Mouse (Mus musculus): ENCODE data around the gene Cd93.
A peak's percentile ranks its signal among the peaks of the same experiment; 100 is the strongest.

Cd93 gene

GRCm38 (mm10) chr2:148443249-148443958 is at the start of gene Cd93:
TSS of gene Cd93 (minus strand) at chr2:148443563.
- no peak for DNase-seq (ENCODE audit: low spot score in 2 of 2)

- no peak for DNase-seq (ENCODE audit: low spot score in 2 of 2)
These were observed 48.7 kb upstream of the Cd93 start for GRCm38 (mm10) chr2:148492108-148492507.

- no peak for DNase-seq (ENCODE audit: low spot score in 2 of 2)
These were observed 46.8 kb upstream of the Cd93 start for GRCm38 (mm10) chr2:148490150-148490549.

DNA sequence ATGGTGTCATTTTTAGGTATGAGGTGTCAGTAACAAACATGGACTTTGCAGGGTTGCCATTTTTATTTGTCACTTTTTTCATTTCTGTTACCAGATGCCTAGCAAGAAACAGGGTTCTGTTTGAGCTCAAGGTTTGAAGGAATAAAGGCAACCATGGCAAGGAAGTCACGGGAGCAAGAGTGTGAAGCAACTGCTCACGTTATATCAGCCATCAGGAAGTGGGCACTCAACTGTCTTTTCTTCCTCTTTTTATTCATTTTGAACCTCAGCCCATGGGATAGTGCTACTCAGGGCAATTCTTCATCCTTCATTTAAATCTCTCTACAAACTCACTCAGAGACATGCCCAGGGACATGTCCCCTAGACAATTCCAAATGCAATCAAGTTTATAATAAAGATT is 45.5 kb upstream of the Cd93 start:
- no peak for DNase-seq (ENCODE audit: low spot score in 2 of 2)

- DNase-seq (ENCODE audit: low spot score in 2 of 2) = no peak
These were observed 42.2 kb upstream of the Cd93 start for GRCm38 (mm10) chr2:148485576-148485975.

DNA sequence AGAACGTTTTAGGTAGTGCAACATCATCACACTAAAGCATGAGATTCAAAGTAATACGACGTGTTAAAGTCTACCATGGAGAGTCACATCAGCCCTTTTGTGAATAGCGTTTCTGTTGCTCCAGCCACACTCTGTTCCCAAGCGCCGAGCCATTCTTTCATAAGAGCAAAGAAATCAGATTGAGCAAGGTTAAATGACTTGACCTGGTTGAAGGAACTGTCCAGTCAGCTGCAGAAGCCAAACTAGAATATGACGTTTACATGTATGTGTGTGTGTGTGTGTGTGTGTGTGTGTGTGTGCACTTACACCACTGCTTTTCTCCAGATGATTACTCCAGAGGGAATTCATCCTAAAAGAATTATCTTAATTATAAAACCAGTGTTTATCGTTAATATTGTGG is 37.0 kb upstream of the Cd93 start:
- no peak for DNase-seq (ENCODE audit: low spot score in 2 of 2)

GRCm38 (mm10) chr2:148478141-148478701 is 34.9 kb upstream of the Cd93 start:
- DNase-seq (ENCODE audit: low spot score in 2 of 2) = peak in 1 of 2 experiments; percentile 54

DNA sequence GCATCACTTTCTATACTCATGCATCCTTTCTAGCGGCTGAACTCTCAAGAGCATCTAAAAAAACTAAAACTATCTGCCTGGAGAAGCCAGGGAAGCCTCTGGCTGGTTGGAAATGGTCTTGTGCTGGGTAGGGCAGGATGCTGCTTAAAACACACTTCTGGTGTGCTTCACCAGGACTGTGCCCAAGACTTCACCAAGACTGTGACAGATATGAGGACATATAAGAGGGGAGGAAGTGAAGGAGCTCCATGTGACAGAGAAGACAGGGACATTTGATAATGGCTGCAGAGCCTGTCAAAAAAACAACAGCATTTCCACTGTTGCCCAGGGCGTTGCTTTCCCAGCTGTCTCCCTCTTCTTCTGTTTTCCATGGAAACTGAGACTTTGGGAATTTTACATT is 34.0 kb upstream of the Cd93 start:
- no peak for DNase-seq (ENCODE audit: low spot score in 2 of 2)

GRCm38 (mm10) chr2:148476576-148476975 is 33.2 kb upstream of the Cd93 start:
- DNase-seq (ENCODE audit: low spot score in 2 of 2) = no peak

GRCm38 (mm10) chr2:148475879-148476495 is 32.6 kb upstream of the Cd93 start:
- DNase-seq (ENCODE audit: low spot score in 2 of 2) = no peak

GRCm38 (mm10) chr2:148469341-148470238 is 26.2 kb upstream of the Cd93 start:
- DNase-seq (ENCODE audit: low spot score in 2 of 2) = no peak

- DNase-seq (ENCODE audit: low spot score in 2 of 2) = no peak
These were observed 24.6 kb upstream of the Cd93 start for GRCm38 (mm10) chr2:148467921-148468440.

DNA sequence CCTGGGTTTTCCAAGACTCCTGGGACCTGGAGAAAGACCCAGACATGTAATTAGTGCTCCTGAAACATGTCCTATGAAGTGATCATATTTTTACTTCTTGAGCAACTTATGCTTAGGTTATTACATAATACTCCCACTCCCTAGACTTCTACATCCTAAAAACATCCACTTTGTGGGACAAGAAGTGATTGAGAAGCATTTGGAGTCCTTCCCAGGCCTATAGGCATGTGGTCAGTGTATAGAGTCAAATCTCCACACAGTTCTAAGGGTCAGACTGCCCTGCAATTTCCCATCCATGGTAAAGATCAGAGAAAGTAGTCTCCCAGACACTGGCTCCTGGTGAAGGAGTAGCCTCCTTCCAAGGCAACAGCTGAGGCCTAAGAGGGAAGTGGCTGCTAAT is 12.0 kb upstream of the Cd93 start:
- DNase-seq (ENCODE audit: low spot score in 2 of 2) = no peak

- DNase-seq (ENCODE audit: low spot score in 2 of 2) = no peak
These were observed 10.7 kb upstream of the Cd93 start for GRCm38 (mm10) chr2:148454014-148454542.

DNA sequence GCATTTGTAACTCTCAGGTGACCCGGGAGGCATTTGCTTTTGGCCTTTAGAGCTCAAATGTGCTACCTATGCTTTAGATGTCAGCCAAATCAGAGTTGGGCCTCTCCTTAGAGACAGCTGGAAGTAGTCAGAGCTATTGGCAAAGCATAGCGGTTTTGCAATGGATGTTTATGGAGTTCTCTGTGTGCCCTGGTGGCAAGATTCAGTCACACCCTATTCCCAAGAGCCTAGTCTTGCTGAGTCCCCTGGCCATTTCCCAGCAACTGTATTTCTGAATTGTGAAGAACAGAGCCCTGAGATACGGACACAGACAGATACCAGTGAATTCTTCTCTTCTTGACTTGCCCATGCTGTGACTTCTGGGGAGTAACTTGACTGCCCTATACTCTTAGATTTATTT is 9.7 kb upstream of the Cd93 start:
- DNase-seq (ENCODE audit: low spot score in 2 of 2) = peak in 1 of 2 experiments; percentile 35

DNA sequence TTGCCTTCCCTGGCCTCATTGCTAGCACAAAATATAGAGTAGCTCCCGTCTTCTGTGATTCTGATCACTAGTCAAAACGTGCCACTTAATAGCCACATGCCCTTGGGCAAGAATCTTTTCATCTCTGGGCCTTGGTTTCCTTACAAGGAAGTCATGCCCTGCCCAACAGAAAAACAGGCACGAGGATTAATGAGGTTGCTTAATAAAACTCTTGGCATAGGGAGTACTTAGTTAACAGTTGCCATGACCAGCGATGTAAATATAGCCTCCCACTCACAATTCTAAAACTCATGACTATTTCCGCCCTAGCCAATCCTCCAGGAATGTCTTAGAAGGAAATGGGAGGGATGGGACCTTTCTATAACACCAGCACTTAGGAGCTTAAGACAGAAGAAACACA is 8.1 kb upstream of the Cd93 start:
- DNase-seq (ENCODE audit: low spot score in 2 of 2) = no peak

DNA sequence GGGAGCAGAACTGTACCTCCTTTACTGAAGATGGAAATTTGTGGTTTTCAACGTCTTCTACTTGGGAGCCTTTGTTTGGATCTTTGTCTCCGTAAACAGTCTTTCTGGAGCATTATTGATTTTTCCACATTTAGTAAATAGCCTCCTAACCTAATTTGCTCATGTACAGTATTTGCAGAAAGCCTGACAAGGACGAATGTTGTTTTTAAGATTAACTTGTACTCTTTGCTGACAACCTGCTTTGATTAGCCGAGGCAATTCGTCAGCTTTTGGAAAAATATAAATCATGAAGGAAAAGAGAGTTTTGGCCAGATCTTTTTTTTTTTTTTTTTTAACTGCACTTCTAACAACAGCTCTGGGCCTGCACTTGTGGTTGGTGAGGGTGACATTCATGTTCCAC is 7.3 kb upstream of the Cd93 start:
- DNase-seq (ENCODE audit: low spot score in 2 of 2) = no peak

- no peak for DNase-seq (ENCODE audit: low spot score in 2 of 2)
These were observed 6.3 kb upstream of the Cd93 start for GRCm38 (mm10) chr2:148449659-148450058.

DNA sequence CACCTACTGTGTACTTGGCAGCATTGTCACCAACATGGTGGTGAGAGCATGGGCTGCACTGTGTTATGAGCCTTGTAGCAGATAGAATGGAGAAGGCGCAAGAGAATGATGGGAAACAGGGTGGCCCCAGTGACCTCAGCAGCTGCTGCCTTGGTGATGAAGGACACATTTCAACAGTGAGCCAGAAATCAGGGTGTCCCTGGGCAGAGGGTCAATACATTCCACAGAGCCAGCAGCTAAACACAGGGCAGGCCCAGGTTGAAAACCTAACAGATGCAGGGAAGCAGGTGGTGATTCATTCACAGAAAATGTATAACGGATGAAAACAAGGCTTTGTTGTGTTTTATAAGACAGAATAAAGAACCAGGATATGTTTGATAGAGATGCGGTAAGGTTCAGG is 3.1 kb upstream of the Cd93 start:
- no peak for DNase-seq (ENCODE audit: low spot score in 2 of 2)

DNA sequence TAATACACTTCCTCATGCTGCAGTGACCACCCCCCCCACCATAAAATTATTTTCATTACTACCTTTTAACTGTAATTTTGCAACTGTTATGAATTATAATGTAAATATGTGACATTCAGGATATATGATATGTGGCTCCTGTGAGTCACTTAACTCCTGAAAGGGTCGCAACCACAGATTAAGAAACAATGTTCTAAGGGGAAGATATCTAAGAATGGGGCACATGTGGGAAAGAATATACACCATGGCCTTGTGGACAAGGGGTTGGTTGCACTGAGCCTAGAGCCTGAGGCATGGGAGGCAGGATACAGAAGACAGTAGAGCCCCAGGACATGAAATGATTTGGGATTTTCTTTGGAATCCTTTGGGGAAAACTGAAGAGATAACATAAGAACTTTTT is 2.3 kb upstream of the Cd93 start:
- no peak for DNase-seq (ENCODE audit: low spot score in 2 of 2)

GRCm38 (mm10) chr2:148444472-148444871 is 1.1 kb upstream of the Cd93 start:
- DNase-seq (ENCODE audit: low spot score in 2 of 2) = no peak

DNA sequence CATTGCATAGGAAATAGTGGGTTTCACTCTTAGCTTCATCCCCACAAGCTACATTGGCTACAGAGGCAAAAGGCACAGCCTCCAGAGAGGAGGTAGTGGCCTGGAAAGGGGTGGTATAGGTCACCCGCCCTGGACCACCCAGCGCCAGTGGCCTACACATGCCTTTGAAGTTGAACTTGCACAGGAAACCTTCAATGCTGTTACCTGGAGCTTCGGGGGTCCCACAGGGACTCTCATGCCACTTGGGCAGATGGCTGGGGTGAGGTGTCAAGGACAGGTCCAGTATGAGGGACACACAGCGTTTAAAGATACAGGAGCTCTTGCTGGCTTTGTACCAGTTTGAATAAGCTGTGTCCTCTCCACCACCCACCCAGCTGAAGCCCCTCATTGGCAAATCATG is 653 bp downstream of the Cd93 start:
- no peak for DNase-seq (ENCODE audit: low spot score in 2 of 2)

All from urinary bladder, adult 18-20 months (tissue).